Mouse (Mus musculus): ENCODE data around the gene 1520401A03Rik. TPM values are rescaled to one million over a fixed set of nuclear protein-coding genes. Genes with fewer than 3 reads are reported as not detected.

The 1520401A03Rik gene
- total RNA-seq, 1 experiment from 2014 or later = 7.2 TPM

GRCm38 (mm10) chr17:23742941-23743340 is 20.4 kb upstream of the 1520401A03Rik start:
- DNase-seq = no peak

- DNase-seq = peak; percentile 37
Observed at GRCm38 (mm10) chr17:23742210-23742793, 19.7 kb upstream of the 1520401A03Rik start.

- no peak for DNase-seq
Observed at GRCm38 (mm10) chr17:23741359-23742209, 19.0 kb upstream of the 1520401A03Rik start.

GRCm38 (mm10) chr17:23740598-23741021 is 18.0 kb upstream of the 1520401A03Rik start, which contains the start of gene Paqr4:
Gene Paqr4, minus strand, starts transcription at chr17:23740867.
- no peak for DNase-seq

DNA sequence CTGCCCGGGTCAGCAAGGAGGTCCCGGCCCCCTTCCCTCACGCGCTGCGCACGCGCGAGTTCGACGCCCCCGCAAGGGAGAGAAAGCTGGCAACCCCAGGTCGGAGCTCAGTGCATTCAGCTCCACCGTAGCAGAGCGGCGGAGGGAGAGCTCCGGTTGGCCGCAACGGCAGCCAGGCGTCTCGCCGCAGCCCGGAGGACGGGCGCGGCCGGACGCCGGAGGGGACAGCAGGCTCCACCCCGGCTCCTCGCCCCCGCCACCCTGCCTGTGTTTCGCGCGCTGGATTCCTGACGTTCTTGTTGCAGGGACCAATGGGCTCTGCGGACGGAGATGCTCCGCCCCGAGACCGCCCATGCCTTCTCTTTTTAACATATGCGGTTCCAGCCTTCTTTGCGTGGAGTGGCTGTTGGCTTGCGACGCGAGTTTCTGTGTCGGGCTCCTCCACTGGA is 17.6 kb upstream of the 1520401A03Rik start:
- peak; percentile 90 for DNase-seq

DNA sequence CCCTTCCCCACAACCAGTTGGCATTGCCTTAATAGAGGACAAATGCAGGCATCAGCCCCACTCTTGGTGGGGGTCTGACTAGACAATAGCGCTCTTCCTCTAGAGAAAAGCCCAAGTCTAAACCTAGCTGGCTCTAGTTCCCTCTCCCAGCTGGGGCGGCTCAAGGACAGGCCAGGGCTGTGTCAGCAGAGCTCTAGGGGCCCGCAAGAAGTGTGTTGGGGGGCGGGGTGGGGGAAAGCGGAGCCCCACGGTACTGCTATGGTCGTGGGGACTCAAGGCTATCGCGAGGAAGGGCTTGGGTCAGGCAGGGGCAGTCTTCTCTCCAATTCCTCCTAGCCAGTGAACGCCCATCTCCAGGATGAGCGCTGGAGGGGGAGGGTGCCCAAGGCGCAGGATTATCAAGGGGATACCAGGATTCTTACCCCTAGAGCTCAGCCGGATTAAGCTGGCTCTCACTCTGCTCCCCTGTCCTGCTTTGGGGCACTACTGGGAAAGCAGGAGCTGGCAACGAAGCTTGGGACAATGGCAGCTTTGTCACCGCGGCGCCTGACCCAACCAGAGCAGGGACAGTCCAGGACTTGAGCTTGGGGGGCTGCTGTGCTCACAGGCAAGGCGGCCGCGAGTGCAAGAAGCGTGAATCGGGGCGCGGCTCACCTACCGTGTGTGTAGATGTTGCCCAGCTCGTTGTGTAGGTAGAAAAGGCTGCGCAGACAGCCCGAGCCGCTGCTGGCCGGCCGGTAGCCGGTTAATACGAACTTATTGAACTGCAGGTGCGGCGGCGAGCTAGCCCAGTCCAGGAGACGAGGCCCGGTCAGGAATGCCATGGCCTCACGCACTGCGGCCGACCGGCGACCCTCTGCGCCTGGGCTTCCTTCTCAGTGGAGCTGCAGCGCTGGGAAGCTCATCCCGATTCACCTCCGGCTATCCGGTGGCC is 16.9 kb upstream of the 1520401A03Rik start:
- DNase-seq = no peak

DNA sequence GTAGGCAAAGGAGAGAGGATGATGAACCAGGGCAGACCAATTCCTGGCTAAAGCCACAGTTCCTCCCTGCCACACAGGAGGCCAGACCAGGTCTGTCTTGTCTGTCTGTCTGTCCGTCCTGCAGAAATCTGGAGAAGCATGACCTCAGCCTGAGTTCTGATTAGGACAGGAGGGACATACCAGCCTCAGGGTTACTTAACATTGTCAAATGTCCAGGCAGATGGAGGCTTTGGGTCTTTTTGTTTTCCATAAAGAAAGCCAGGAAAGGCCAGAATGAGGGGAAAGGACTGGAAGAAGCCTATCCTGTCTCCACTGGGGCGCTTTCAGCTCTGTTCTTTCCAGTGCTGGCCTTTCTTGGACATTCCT is 16.2 kb upstream of the 1520401A03Rik start:
- DNase-seq = no peak

DNA sequence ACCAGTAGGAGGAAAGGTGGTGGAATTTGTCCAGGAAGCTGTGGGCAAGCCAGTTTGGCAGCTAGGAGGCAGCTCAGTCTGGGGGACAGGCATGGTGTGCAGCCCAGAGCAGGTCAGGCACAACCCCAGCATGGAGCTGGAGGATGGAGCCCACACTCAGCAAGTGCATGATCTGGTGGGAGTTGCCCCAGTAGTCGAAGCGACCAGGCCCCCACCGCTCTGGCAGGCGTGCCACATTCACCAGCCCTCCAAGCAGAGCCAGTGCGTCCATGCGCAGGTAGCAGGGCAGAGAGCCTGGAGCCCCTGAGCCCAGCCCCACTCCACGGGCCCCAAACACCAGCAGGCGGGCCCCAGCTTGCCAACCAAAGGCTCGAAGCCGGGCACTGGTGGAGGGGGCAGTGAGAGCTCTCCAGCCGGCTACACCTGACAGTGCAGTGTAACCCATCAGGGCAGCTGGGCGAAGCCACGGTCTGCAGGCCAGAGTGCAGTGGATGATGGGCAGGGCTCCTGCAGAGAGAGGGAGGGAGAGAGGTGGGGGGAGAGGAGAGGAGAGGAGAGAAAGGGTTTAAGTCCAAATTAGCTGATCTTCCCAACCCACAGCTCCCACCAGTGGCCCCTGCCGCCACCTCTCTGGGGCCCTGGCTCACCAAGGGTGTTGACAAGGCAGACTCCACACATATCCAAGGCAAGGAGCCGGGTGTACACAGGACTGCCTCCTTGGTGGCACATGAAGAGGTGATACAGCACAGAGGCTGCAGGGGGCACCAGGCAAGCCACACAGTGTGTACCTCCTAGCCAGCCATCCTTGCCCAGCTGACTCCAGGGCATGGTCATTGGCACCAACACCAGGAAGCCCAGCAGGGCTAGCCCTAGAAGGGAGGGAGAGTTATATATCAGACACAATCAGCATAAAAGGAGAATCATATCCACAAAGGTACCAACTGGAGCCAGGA is 15.2 kb upstream of the 1520401A03Rik start:
- no peak for DNase-seq

DNA sequence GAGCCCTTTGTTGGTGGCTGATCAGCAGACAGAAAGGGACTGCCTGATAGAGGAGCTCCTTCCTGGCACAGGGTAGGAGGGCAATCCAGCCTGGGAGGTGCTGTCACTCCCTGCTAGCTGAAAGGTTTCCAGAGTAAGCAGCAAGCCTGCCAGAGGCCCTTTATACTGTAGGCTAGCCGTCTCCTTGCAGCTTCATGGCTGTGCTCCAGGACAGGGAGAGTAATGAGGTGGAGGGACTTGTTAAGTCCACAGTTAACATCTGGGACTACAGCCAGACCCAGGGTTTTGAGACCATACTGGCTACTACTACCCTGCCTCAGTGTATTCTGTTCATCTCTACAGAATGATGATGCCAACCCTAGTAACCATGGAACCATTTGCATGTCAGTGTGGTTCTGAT is 11.8 kb upstream of the 1520401A03Rik start:
- DNase-seq = no peak

GRCm38 (mm10) chr17:23730441-23730840 is 7.9 kb upstream of the 1520401A03Rik start:
- DNase-seq = no peak

DNA sequence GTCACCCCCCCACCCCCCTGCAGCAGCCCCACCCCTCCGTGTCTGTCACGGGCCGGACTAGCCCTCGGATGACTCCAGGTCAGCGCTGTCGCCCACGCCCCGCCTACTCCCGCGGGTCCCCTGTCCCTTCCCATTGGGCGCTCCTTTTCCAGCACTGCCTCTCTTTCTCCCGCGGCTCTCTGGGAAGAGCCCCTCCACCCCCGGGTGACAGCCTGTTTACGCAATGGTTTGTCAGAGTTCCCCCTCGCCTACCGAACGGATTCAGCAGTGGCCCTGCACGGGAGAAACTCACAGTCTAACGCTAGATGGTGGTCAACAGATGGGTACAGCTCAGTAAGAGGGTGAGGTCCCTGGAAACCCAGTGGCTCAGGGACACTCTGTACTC is 4.2 kb upstream of the 1520401A03Rik start:
- DNase-seq = peak; percentile 80

- DNase-seq = peak; percentile 98
Observed at GRCm38 (mm10) chr17:23725999-23726757, 3.6 kb upstream of the 1520401A03Rik start, which contains the start of gene Pkmyt1. Gene Pkmyt1, plus strand, starts transcription at chr17:23726336.

- no peak for DNase-seq
Observed at GRCm38 (mm10) chr17:23725477-23725876, 2.9 kb upstream of the 1520401A03Rik start.

GRCm38 (mm10) chr17:23721886-23722285 is 697 bp downstream of the 1520401A03Rik start:
- DNase-seq = peak; percentile 36

- DNase-seq = no peak
Observed at GRCm38 (mm10) chr17:23719455-23719854, 3.1 kb downstream of the 1520401A03Rik start.

- no peak for DNase-seq
Observed at GRCm38 (mm10) chr17:23717003-23717402, 5.6 kb downstream of the 1520401A03Rik start.

GRCm38 (mm10) chr17:23706212-23706611 is 16.4 kb downstream of the 1520401A03Rik start:
- DNase-seq = peak; percentile 82

- DNase-seq = no peak
Observed at GRCm38 (mm10) chr17:23705525-23706104, 17.0 kb downstream of the 1520401A03Rik start.

GRCm38 (mm10) chr17:23704741-23705140 is 17.8 kb downstream of the 1520401A03Rik start:
- no peak for DNase-seq

GRCm38 (mm10) chr17:23703301-23703700 is 19.3 kb downstream of the 1520401A03Rik start:
- DNase-seq = no peak
